Mouse (Mus musculus) embryonic fibroblast, embryonic 13.5 days (primary cell): ENCODE results near the gene Nlrx1. TPM values are rescaled to one million over a fixed set of nuclear protein-coding genes. Genes with fewer than 3 reads are reported as not detected.

Experiments used
- H3K27ac ChIP-seq: 2 replicates; pipeline ENCODE4 v1.5.1; 2012; ENCODE audit warnings: low read length, control low read depth, inconsistent platforms; ENCODE audit not compliant: insufficient read depth
- H3K4me1 ChIP-seq: 2 replicates; pipeline ENCODE4 v1.6.1; 2011; ENCODE audit warnings: low read length; ENCODE audit not compliant: control insufficient read depth, insufficient read depth
- H3K4me3 ChIP-seq: 2 replicates; pipeline ENCODE4 v1.5.1; 2011; ENCODE audit warnings: mild to moderate bottlenecking, control low read depth, low read length; ENCODE audit not compliant: insufficient read depth
- CTCF ChIP-seq: IDR thresholded peaks from 2 replicates; pipeline ENCODE4 v1.5.1; 2011; ENCODE audit warnings: mild to moderate bottlenecking, control low read depth, low read length, moderate library complexity, borderline replicate concordance; ENCODE audit not compliant: insufficient read depth
- POLR2A ChIP-seq: IDR thresholded peaks from 2 replicates; pipeline ENCODE4 v1.6.1; 2011; ENCODE audit warnings: low read depth, mild to moderate bottlenecking, control low read depth, low read length, moderate library complexity
- polyA plus RNA-seq: library from polyadenylated mRNA; stranded (reverse); fragments of >200 nt; gene quantifications from 2 replicates; pipeline ENCODE4 v1.2.4, GENCODE M21; 2011; ENCODE audit warnings: low read depth; ENCODE audit not compliant: missing spikeins, insufficient read length

Nlrx1 gene
- polyA plus RNA-seq, 1 experiment: 6.6 TPM

DNA sequence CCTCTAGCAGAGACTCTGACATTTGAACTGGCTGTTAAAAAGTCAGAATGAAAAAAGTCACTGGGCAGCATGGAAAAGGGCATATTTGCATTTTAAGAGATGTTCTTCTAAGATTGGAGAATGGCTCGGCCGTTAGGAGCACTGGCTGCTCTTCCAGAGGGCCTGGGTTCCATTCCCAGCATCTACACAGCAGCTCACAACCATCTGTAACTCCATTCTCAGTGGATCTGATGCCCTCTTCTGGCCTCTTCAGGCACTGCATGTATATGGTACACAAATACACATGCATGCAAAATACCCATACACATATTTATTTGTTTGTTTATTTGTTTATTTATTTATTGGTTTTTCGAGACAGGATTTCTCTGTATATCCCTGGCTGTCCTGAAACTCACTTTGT, 678 bp upstream of the Nlrx1 start:
- TF ChIP-seq CTCF (no peak), POLR2A (no peak)
- H3K4me1 ChIP-seq: peaks cover 5% of the 10 kb centered on the region; the same call in 1 of the 2 replicates
- H3K4me3 ChIP-seq: no peak overlapping the region
- H3K27ac ChIP-seq: no peak overlapping the region

DNA sequence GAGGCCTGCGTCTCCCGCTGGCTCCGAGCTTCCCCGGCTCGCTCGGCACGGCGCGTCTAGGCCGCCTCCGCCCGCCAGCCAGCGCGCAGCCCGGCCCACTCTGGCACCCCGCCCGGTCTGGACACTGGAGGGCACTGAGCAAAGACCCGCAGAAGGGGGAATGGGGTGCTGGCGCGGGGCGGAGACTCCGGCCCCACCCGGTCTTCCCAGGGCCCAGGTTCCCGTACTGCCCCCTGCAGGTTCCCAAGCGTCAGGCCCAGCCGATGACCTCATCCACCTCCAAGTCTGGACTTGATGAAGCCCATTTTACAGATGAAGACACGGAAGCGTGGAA, 405 bp downstream of the Nlrx1 start:
- TF ChIP-seq CTCF (peak; percentile 53; the same call in 1 of the 2 replicates), POLR2A (0 out of 2 replicates have a peak, but pooled peaks have one; percentile 72)
- Histone ChIP-seq H3K4me1 (peaks cover 5% of the 10 kb centered on the region; the same call in 1 of the 2 replicates), H3K4me3 (peak overlapping the region; percentile 31), H3K27ac (peak overlapping the region; percentile 36; the same call in 1 of the 2 replicates)

DNA sequence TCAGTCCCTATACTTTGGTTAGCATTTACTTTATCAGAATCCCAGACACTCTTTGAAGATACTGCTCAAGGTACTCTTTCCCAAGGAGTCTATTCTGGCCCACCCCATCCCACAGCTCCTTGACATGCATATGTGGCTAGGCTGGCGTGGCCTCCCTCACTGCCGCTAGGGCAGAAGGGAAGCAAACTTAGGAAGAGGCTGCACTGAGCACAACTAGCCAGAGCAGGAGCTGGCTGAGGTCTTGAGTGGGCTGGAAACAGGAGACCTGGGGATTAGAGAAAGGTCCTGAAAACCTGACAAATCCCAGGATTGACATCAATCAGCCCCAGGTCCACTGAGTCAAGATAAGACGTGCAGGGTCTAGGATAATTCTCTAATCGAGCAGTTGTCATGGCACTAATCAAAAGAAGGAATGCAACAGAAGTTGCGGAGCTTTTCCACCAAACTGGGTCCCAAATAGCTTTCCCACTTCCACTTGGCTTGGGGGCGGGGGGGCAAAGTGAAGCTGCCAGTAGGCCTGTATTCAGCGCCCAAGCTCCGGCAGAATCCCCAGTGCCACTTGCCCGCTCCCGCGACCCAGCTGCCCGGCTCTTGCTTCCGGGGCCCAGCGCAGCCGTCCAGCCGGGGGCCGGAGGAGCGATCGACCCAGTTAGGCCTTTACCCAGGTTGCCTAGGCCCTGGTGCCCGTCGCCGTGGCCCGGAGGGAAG, 926 bp downstream of the Nlrx1 start:
- Histone ChIP-seq H3K4me1 (peaks cover 5% of the 10 kb centered on the region; the same call in 1 of the 2 replicates), H3K4me3 (peak overlapping the region; percentile 31), H3K27ac (peak overlapping the region; percentile 36; the same call in 1 of the 2 replicates)
- TF ChIP-seq CTCF: no peak
- peak; percentile 45 for TF ChIP-seq POLR2A

DNA sequence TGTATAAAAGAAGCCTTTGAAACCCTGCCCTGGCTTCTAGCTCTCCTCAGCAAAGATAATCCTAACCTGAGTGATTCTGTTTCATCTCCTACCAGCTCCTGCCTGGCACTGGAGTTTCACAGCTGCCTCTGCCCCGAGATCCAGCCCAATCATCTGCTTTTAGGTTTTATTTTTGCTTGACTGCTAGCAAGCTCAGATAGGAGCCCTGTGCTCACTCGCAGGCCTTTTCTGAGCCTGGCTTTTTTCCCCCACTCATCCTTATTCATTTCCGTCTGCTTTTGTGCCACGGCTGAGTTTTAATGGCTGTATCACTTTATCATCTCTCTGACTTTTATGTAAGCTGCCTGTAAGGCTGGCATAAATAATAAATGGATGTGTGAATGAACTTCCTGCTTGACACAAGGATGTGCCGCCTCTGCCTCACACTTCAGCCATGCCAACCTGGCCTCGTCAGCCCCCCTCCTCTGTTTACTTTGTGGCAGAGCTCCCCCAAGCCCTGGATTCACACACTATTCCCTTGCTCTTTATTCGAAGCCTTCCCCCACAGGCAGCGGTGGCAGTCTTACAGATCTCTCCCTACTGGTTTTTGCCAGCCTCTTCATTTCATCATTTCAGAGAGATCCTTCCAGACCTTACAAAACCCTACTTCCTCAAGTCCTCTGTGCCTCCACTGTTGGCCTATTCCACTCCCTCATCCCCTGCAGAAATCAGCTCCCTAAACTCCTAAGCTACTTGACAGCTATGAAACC, 1.7 kb downstream of the Nlrx1 start:
- H3K4me1 ChIP-seq: peaks cover 5% of the 10 kb centered on the region; the same call in 1 of the 2 replicates
- TF ChIP-seq CTCF (no peak), POLR2A (no peak)
- H3K27ac ChIP-seq: no peak overlapping the region
- H3K4me3 ChIP-seq: no peak overlapping the region

DNA sequence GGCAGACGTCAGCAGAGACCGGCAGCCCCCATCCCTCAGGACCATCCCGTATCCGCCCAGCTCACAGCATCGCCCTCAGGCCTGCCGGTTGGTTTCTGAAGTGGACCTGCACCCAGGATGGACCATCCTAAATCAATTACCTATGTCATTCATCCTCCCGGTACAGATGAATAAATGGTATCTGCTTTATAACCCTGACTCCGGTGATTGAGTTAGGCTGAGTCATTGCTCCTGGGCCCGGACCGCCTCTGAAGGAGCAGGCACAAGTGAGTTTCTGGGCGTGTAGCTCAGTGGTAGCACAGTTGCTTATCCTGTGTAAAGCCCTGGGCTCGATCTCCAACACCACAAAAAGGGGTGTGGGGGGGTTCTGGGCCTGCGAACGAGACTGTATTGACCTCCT, 7.0 kb downstream of the Nlrx1 start:
- Histone ChIP-seq H3K27ac (no peak overlapping the region), H3K4me3 (no peak overlapping the region), H3K4me1 (no peaks in the 10 kb centered on the region)
- TF ChIP-seq POLR2A: no peak
- no peak for TF ChIP-seq CTCF

DNA sequence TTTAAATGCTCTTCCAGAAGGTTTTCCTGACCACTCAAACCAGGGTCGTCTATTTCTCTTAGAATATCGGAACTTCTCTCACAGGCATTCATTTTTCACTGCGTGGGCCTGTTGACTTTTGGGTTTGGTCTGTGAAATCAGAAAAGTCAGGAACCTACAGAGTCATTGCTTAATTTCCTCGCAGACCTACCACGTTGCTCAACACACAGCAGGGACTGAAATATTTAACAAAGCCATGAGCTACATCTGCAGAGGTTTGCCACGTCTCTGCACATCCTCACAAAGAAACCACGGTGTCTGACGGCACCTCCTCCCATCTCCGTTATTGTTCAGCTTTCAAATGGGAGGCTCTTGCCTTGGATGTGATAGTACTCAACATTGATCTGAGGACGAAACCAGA, 9.4 kb downstream of the Nlrx1 start:
- no peak for TF ChIP-seq CTCF
- no peak for TF ChIP-seq POLR2A
- Histone ChIP-seq H3K27ac (no peak overlapping the region), H3K4me1 (no peaks in the 10 kb centered on the region), H3K4me3 (no peak overlapping the region)

DNA sequence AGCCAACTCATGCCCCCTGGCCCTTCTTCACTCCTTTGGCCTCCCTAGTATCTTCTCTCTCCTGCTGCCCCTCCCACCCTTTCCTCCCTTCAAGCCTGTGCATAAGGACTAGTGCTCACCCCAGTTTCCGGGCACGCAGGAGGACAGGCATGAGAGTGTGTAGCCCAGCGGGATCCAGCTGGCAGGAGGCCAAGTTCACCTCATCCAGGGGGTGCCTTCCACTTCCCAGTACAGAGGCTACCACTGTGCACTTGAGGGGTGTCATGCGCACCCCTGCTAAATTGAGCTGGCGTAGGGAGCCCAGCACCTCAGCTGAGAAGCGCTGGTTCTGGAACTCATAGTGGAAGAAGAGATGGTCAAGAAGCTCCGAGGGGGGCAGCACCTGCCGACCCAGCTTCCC, 12.2 kb downstream of the Nlrx1 start:
- TF ChIP-seq POLR2A (no peak), CTCF (no peak)
- Histone ChIP-seq H3K27ac (no peak overlapping the region), H3K4me1 (no peaks in the 10 kb centered on the region), H3K4me3 (no peak overlapping the region)

DNA sequence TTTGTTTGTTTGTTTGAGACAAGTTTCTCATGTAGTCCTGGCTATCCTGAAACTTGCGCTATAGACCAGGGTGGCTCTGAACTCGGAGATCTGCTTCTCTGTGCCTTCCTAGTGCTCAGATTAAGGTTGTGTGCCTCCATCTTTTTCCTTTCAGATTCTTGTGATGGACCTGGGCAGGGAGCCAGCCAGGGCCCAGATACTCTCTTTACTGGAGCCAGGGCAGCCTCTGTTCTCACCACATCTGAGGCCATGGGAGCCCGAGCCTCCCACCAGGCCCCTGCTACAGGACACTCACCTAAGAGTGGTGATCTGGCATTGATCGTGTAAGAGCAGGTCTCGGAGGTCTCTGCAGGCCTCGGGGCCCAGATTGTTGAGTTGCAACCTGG, 13.3 kb downstream of the Nlrx1 start:
- no peak for TF ChIP-seq POLR2A
- no peak for TF ChIP-seq CTCF
- Histone ChIP-seq H3K27ac (no peak overlapping the region), H3K4me1 (no peaks in the 10 kb centered on the region), H3K4me3 (no peak overlapping the region)

DNA sequence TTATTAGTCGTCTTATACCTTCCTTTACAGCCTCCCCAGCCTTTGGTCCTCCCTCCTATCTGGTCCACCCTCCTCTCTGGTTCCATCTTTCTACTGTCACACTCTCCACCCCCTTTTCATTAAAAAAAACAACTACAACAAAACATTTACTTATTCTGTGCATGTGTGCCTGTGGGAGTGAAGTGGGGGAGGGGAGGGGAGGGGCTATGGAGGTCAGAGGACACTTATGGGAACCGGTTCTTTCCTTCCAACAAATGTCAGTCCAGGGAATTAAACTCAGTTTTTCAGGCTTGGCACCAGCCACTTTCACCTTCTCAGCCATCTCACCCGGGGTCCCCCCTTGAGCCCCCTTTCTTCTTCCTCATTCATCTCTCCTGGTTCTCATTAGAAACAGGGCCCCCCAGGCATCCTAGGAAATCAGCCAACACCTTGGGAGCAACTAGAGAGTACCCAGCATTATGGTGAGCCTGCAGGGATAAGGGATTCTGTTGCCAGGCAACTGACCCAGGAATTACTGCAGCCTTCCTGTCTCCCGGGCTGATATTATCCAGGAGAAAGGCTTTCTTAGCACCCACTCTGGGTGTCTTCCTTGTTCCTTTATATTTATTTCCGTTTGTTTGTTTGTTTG, 13.8 kb downstream of the Nlrx1 start:
- Histone ChIP-seq H3K4me1 (no peaks in the 10 kb centered on the region), H3K27ac (no peak overlapping the region), H3K4me3 (no peak overlapping the region)
- TF ChIP-seq POLR2A (no peak), CTCF (no peak)

DNA sequence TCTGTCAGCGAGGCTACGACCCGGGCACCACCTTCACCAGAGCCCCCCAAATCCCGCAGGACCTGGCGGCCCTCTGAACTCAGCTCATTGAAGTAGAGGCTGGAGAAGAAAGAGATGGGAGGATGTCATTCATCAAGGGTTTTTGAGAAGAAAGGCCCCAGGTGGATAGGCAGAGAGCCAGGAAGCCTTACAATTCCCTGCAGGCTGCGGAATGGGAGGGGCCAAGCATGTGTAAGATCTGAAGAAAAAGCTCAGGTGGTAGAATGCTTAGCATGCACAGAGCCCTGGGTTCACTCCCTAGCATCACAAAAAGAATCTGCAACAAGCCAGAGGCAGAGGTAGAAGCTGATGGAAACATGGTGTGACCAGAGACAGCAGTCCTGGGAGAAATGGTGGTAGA, 15.0 kb downstream of the Nlrx1 start:
- H3K27ac ChIP-seq: no peak overlapping the region
- no peaks in the 10 kb centered on the region for H3K4me1 ChIP-seq
- TF ChIP-seq CTCF (no peak), POLR2A (no peak)
- H3K4me3 ChIP-seq: no peak overlapping the region
